Mouse (Mus musculus) heart, embryonic 11.5 days (tissue): ENCODE data around the gene Lima1. TPM values are rescaled to one million over a fixed set of nuclear protein-coding genes. Genes with fewer than 3 reads are reported as not detected.
A peak's percentile ranks its signal among the peaks of the same experiment; 100 is the strongest.

Experiments
- ATAC-seq: fragments of 200-750 bp; cut with Nextera tagmentation; replicated peaks from 2 replicates; pipeline ENCODE4 v1.8.0; 2017; ENCODE audit warnings: moderate library complexity; ENCODE audit not compliant: insufficient number of reproducible peaks, low FRiP score, low TSS enrichment
- H3K27ac ChIP-seq: fragments of 300-500 bp; sonication (generic); 2 replicates; pipeline ENCODE4 v1.5.1; 2014; ENCODE audit warnings: mild to moderate bottlenecking, low read depth, low read length
- H3K27me3 ChIP-seq: fragments of 300-500 bp; sonication (generic); 2 replicates; pipeline ENCODE4 v1.6.1; 2014; ENCODE audit warnings: mild to moderate bottlenecking, low read length, mixed read lengths; ENCODE audit not compliant: control insufficient read depth, insufficient read depth
- H3K36me3 ChIP-seq: fragments of 300-500 bp; sonication (generic); 2 replicates; pipeline ENCODE4 v1.6.1; 2014; ENCODE audit warnings: mild to moderate bottlenecking, low read length, moderate library complexity, mixed read lengths; ENCODE audit not compliant: control insufficient read depth, insufficient read depth
- H3K4me1 ChIP-seq: fragments of 300-500 bp; sonication (generic); 2 replicates; pipeline ENCODE4 v1.6.1; 2014; ENCODE audit warnings: low read length; ENCODE audit not compliant: control insufficient read depth, insufficient read depth
- H3K4me2 ChIP-seq: fragments of 300-500 bp; sonication (generic); 2 replicates; pipeline ENCODE4 v1.6.1; 2014; ENCODE audit warnings: mild to moderate bottlenecking, moderate library complexity
- H3K4me3 ChIP-seq: fragments of 300-500 bp; sonication (generic); 2 replicates; pipeline ENCODE4 v1.5.1; 2014; ENCODE audit warnings: low read depth, low read length
- H3K9ac ChIP-seq: fragments of 300-500 bp; sonication (generic); 2 replicates; pipeline ENCODE4 v1.6.1; 2014; ENCODE audit warnings: mild to moderate bottlenecking, low read depth, low read length, moderate library complexity
- H3K9me3 ChIP-seq: fragments of 300-500 bp; sonication (generic); replicated peaks from 2 replicates; pipeline ENCODE4 v1.6.1; 2016; ENCODE audit warnings: low read length; ENCODE audit not compliant: control insufficient read depth
- WGBS: fragments of 180-500 bp; shearing (Covaris S2); extraction: QIAGEN DNeasy Blood & Tissue Kit; methylation state at CpG from one replicate; pipeline ENCODE4 v1.1.7; 2014; ENCODE audit not compliant: insufficient replicate concordance; 5-methylcytosine and 5-hydroxymethylcytosine counted together
- polyA plus RNA-seq: library from polyadenylated mRNA; unstranded; fragments of >200 nt; fragmentation: Nextera tagmentation; extraction: Ambion mirVana; gene quantifications from 2 replicates; pipeline ENCODE4 v1.2.1, GENCODE M21; 2014

The Lima1 gene
- polyA plus RNA-seq, 1 experiment from 2014 or later: 24.1 TPM

DNA sequence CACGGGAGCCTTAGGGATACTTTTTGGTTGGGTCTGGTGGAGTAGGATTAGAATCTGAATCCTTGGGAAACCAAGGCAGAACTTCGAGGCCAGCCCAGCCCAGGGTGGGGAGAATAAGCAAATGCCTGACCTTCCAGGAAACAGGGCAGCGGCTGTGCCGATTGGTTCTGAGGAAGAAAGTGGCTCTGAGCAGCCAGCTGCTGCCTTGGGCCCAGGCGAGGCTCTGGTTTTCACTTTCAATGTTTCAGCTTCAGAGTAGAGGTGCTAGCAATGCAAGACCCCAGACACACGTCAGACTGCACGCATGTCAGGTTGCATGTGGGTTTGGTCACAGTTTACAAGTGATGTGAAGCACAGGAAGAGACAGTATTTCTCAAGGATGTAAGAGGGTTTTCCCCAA is 63.2 kb downstream of the Lima1 start:
- no peak overlapping the region for H3K9ac ChIP-seq

DNA sequence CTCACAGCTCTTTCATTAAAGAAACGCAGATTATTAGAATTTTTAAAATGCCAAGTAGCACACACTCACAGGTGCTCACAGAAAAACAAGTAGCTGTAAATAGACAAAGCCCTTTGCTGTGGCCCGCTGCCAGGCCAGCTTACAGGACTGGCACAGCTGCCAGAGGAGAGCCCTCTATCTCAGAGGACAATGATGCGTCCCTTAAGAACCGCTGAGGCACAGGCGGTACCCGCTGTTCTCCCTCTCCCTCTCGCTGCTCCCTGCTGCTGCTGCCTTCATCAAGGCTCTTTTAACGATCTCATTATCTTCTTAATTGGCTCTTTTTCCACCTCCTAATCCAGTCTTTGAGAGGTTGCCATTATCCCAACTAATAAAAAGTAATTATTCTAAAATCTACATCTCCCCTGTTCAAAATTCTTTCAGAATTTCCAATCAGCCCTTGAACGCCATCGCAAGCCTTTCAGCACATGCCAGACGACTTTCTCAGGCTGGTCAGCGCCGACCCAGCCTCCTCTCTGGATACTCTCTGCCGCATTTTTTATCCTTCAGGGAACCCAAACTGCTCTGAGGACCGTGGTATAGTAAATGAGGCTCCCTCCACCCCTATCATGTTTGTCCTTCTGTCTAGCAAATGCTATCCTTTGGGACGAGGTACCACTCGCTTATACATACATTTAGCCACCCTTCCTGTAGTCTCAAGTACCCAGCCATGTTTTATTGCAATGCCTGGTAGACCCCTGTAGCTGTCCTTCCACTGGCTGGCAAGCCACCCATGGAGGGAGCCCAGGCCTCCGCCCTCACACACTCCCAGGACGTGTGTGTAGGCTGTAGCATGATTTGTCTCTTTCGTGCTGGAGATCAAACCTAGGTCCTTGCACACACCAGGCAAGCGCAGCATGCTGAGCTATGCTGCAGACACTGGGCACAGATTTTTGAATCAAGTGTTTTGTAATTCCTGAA is 67.2 kb downstream of the Lima1 start:
- Histone ChIP-seq H3K36me3 (peaks cover 11% of the 10 kb centered on the region), H3K4me2 (peak overlapping the region; percentile 16; the same call in 1 of the 2 replicates), H3K27ac (no peak overlapping the region), H3K9ac (0 out of 2 replicates have a peak overlapping the region, but pooled peaks have one; percentile 28), H3K27me3 (no peaks in the 10 kb centered on the region), H3K4me1 (peaks cover 15% of the 10 kb centered on the region), H3K9me3 (no peaks in the 10 kb centered on the region), H3K4me3 (no peak overlapping the region)
- no peak for ATAC-seq
- 48% methylated on average over 21 of the region's 21 CpGs for WGBS

More for the DNA sequence above, 63.2 kb downstream of the Lima1 start:
- ATAC-seq: no peak
- Histone ChIP-seq H3K4me2 (no peak overlapping the region), H3K4me1 (0 out of 2 replicates have a peak, but pooled peaks cover 7% of the 10 kb centered on the region), H3K9me3 (no peaks in the 10 kb centered on the region), H3K27ac (no peak overlapping the region), H3K4me3 (no peak overlapping the region), H3K36me3 (peaks cover 11% of the 10 kb centered on the region), H3K27me3 (no peaks in the 10 kb centered on the region)
- 58% methylated on average over 7 of the region's 7 CpGs for WGBS

DNA sequence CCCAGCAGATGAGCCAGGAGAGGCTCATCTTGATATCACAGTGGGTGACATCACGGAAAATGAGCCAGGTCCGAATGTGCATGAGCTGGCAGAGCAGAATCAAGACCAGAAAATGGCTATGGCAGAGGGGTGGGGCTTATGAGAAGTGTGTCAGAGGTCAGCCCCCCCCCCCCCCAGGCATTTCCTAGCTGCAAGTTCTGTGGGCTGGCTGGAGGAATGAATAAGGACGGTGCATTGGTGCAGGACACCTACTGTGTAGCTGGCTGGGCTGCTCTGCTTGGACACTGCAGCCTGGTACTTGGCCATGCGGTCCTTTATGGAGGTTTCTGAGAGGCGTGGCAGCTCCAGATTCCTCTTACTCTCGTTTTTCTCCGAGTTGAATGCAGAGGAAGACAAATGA is 69.1 kb downstream of the Lima1 start:
- H3K27me3 ChIP-seq: no peaks in the 10 kb centered on the region
- H3K9ac ChIP-seq: no peak overlapping the region
- H3K9me3 ChIP-seq: no peaks in the 10 kb centered on the region
- peaks cover 22% of the 10 kb centered on the region for H3K4me1 ChIP-seq
- WGBS: 54% methylated on average over 7 of the region's 7 CpGs
- H3K36me3 ChIP-seq: peaks cover 11% of the 10 kb centered on the region
- H3K27ac ChIP-seq: no peak overlapping the region
- no peak for ATAC-seq
- no peak overlapping the region for H3K4me3 ChIP-seq
- no peak overlapping the region for H3K4me2 ChIP-seq

DNA sequence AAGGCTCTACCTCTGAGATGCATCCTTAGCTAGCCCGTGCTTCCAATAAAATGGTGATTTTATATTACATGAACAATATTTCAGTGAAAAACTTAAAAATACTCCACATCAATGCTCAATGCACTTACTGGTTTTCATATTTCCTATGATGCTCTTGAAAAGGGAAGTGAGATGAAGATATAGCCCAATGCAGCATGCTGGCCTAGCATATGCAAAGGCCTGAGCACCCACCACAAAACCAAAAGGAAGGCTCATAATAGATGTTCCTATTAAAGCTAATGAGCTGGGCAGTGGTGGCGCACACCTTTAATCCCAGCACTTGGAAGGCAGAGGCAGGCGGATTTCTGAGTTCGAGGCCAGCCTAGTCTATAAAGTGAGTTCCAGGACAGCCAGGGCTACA is 69.6 kb downstream of the Lima1 start:
- peaks cover 11% of the 10 kb centered on the region for H3K36me3 ChIP-seq
- no peaks in the 10 kb centered on the region for H3K9me3 ChIP-seq
- H3K4me2 ChIP-seq: no peak overlapping the region
- 90% methylated on average over 4 of the region's 4 CpGs for WGBS
- no peak for ATAC-seq
- H3K9ac ChIP-seq: no peak overlapping the region
- H3K4me1 ChIP-seq: peaks cover 22% of the 10 kb centered on the region
- no peaks in the 10 kb centered on the region for H3K27me3 ChIP-seq
- H3K4me3 ChIP-seq: no peak overlapping the region
- no peak overlapping the region for H3K27ac ChIP-seq

DNA sequence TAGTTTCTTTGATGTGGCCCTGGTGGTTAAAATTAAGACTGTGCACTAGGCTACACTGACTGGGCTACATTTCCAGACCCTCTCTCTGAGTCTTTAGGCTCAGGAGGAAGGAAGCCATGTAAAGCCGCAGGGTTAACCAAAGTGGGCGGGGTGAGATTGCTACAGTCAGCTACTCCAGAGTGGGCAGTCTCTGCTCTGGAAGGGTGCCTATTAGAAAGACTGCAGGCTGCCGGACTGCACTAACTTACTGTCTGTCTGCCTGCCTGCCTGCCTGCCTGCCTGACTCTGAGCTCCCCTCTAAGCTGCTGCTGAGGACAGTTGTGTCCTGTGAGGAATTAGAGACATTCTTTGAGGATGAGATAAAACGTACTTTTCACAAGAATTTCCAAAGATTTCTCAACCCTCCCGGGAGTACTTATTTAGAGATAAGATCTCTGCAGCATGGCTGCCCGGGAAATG is 72.0 kb downstream of the Lima1 start:
- Histone ChIP-seq H3K9me3 (no peaks in the 10 kb centered on the region), H3K9ac (no peak overlapping the region), H3K27ac (0 out of 2 replicates have a peak overlapping the region, but pooled peaks have one; percentile 8), H3K27me3 (no peaks in the 10 kb centered on the region), H3K4me1 (peaks cover 20% of the 10 kb centered on the region), H3K4me2 (no peak overlapping the region; the same call in 1 of the 2 replicates), H3K4me3 (no peak overlapping the region), H3K36me3 (peaks cover 14% of the 10 kb centered on the region)
- peak; percentile 68; the same call in 1 of the 2 replicates for ATAC-seq
- WGBS: 8% methylated on average over 6 of the region's 6 CpGs

DNA sequence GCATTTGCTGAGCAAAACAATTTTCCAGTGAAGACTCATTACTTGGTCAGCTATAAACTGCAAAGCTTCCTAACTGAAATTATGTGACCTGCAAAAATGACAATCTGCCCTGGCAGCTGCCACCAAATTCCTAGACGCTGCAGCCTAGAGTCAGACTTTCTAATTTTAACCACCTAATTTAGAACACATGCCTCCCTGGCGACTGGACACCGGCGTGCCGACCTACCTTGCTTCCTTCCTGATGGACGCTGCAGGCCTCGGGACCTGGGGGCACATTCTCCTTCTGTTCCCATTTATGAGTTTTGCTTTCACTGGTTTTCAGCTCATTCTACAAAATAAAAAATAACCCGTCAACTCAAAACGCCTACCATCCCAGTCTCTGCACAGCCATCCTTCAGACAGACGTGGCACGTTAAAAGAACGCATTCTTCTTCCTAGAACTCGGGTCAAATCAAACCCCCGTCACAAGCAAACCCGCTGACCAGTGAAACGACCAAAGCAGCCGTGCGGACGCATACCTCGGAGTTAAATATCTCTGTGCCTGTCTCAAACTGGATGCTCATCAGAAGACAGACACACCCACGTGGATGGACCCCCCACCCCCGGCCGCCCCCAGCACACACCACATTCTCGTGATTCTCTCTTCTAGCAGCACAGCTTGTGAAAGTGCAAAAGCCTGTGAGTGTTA is 73.2 kb downstream of the Lima1 start:
- no peaks in the 10 kb centered on the region for H3K27me3 ChIP-seq
- H3K9ac ChIP-seq: no peak overlapping the region
- no peak for ATAC-seq
- H3K4me2 ChIP-seq: peak overlapping the region; percentile 31
- no peaks in the 10 kb centered on the region for H3K9me3 ChIP-seq
- 43% methylated on average over 24 of the region's 24 CpGs for WGBS
- peaks cover 18% of the 10 kb centered on the region for H3K4me1 ChIP-seq
- peak overlapping the region; percentile 71 for H3K27ac ChIP-seq
- no peak overlapping the region for H3K4me3 ChIP-seq
- H3K36me3 ChIP-seq: peaks cover 10% of the 10 kb centered on the region

DNA sequence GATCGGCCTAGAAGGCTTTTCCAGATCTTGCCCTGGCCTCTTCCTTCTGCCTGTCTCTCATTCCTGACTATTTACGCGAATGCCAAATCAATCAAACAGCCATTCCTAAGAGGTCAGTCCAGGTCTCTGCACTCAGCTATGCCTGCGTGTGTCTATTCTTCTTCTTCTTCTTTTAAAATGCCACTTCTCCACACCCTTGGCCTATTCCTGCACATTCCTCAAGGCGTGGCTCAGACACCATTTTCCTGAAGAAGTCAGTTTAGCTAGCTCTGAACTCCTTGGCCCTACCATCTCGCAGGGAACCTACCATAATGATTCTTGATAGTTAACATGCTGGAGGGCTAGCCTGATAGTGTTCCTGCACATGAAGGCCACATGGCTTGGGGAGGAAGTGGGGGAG is 75.5 kb downstream of the Lima1 start:
- Histone ChIP-seq H3K9me3 (no peaks in the 10 kb centered on the region), H3K36me3 (peaks cover 8% of the 10 kb centered on the region), H3K4me3 (no peak overlapping the region), H3K4me1 (peaks cover 18% of the 10 kb centered on the region), H3K27me3 (no peaks in the 10 kb centered on the region), H3K9ac (no peak overlapping the region), H3K4me2 (no peak overlapping the region), H3K27ac (no peak overlapping the region)
- ATAC-seq: no peak
- WGBS: 71% methylated on average over 6 of the region's 6 CpGs

DNA sequence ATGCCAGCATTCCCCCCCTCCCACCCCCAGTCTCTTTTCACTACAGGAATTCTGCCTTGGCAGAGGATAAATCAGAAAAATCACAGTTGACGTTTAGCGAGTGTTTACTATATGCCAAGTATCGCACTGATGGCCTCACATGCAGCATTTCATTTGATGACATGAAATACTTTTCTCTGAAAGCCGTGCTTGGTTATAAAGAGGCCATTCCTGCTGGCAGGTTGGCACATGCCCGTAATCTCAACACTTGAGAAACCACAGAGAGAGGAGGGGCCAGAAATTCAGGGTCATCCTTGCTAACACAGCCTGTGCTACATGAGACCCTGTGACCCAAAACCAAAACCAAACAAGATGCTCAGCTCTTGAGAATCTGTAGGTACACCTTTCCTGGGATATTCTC is 77.4 kb downstream of the Lima1 start:
- Histone ChIP-seq H3K4me2 (no peak overlapping the region), H3K4me1 (peaks cover 9% of the 10 kb centered on the region), H3K36me3 (peaks cover 19% of the 10 kb centered on the region), H3K9ac (no peak overlapping the region), H3K27ac (no peak overlapping the region), H3K9me3 (no peaks in the 10 kb centered on the region), H3K4me3 (no peak overlapping the region), H3K27me3 (no peaks in the 10 kb centered on the region)
- 81% methylated on average over 5 of the region's 5 CpGs for WGBS
- ATAC-seq: no peak
